Mouse (Mus musculus) hindbrain, postnatal 0 days (tissue): ENCODE data around the gene Crp. TPM values are rescaled to one million over a fixed set of nuclear protein-coding genes. Genes with fewer than 3 reads are reported as not detected.

Experiments used
- ATAC-seq: fragments of 200-750 bp; cut with Nextera tagmentation; 2 replicates; pipeline ENCODE4 v1.8.0; 2017; ENCODE audit warnings: mild to moderate bottlenecking, moderate TSS enrichment, moderate library complexity
- DNase-seq: peaks from one replicate; pipeline ENCODE4 v3.0.0-alpha.2; 2015; ENCODE audit warnings: low spot score
- H3K27ac ChIP-seq: fragments of 300-500 bp; sonication (generic); 2 replicates; pipeline ENCODE4 v1.5.1; 2014; ENCODE audit warnings: mild to moderate bottlenecking
- H3K27me3 ChIP-seq: fragments of 300-500 bp; sonication (generic); 2 replicates; pipeline ENCODE4 v1.6.1; 2014; ENCODE audit warnings: low read length, mixed read lengths; ENCODE audit not compliant: insufficient read depth
- H3K36me3 ChIP-seq: fragments of 300-500 bp; sonication (generic); 2 replicates; pipeline ENCODE4 v1.6.1; 2014; ENCODE audit warnings: low read length, mixed read lengths; ENCODE audit not compliant: insufficient read depth
- H3K4me1 ChIP-seq: fragments of 300-500 bp; sonication (generic); 2 replicates; pipeline ENCODE4 v1.6.1; 2014; ENCODE audit warnings: antibody characterized with exemption, low read length, mixed read lengths; ENCODE audit not compliant: insufficient read depth
- H3K4me2 ChIP-seq: fragments of 300-500 bp; sonication (generic); 2 replicates; pipeline ENCODE4 v1.6.1; 2014; ENCODE audit warnings: low read depth, mild to moderate bottlenecking, low read length, moderate library complexity, mixed read lengths
- H3K4me3 ChIP-seq: fragments of 300-500 bp; sonication (generic); 2 replicates; pipeline ENCODE4 v1.5.1; 2014; ENCODE audit warnings: low read length
- H3K9ac ChIP-seq: fragments of 300-500 bp; sonication (generic); replicated peaks from 2 replicates; pipeline ENCODE4 v1.6.1; 2014; ENCODE audit warnings: mild to moderate bottlenecking, low read length, moderate library complexity, mixed read lengths
- H3K9me3 ChIP-seq: fragments of 300-500 bp; sonication (generic); 2 replicates; pipeline ENCODE4 v1.6.1; 2016; ENCODE audit warnings: low read length, mixed read lengths
- CTCF ChIP-seq: IDR thresholded peaks from 2 replicates; pipeline ENCODE4 v1.5.1; 2016; ENCODE audit warnings: antibody characterized with exemption, control low read depth, low read depth
- WGBS: fragments of 180-500 bp; shearing (Covaris S2); extraction: QIAGEN DNeasy Blood & Tissue Kit; methylation state at CpG from one replicate; pipeline ENCODE4 v1.1.7; 2014; 5-methylcytosine and 5-hydroxymethylcytosine counted together
- polyA plus RNA-seq: library from polyadenylated mRNA; unstranded; fragments of >200 nt; fragmentation: Nextera tagmentation; extraction: Ambion mirVana; gene quantifications from 2 replicates; pipeline ENCODE4 v1.2.1, GENCODE M21; 2015
- total RNA-seq: library from RNA; depleted of rRNA; stranded (reverse); fragments of >200 nt; gene quantifications from 2 replicates; pipeline ENCODE4 v1.2.3, GENCODE M21; 2014; rRNA removed

The Crp gene
- total RNA-seq (not detected in 2 replicates), polyA plus RNA-seq (0.10 and 0.14 TPM in 2 replicates)

DNA sequence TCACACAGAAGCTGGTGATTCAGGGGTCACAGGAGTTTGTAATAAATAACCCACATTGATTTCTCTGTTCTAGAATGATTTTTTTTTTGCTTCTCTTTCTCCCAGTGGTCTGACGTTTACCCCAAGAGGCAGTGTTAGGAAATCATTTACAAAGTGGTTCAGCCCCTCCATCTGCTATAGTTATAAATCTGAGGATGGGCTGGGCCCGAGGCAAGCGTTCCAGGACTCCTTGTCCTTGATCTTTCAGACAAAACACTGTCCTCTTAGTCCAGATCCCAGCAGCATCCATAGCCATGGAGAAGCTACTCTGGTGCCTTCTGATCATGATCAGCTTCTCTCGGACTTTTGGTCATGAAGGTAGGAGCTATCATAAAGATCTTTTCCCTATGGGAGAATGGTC lies at the start of gene Crp:
TSS of gene Crp (plus strand) at position 212 of the 400 bp plus-strand sequence.
- H3K27me3 ChIP-seq, result no peaks in the 10 kb centered on the region
- no peak within 1 kb of the TSS for H3K4me2 ChIP-seq
- H3K4me3 ChIP-seq, result no peak within 1 kb of the TSS
- TF ChIP-seq CTCF, result no peak
- H3K36me3 ChIP-seq, result no peaks in the 10 kb centered on the region
- H3K4me1 ChIP-seq, result no peaks in the 10 kb centered on the region
- 72% methylated on average over 4 of the region's 4 CpGs for WGBS
- no peak within 1 kb of the TSS for H3K27ac ChIP-seq
- ATAC-seq, result no peak
- H3K9ac ChIP-seq, result no peak within 1 kb of the TSS
- no peaks in the 10 kb centered on the region for H3K9me3 ChIP-seq
- DNase-seq, result no peak

DNA sequence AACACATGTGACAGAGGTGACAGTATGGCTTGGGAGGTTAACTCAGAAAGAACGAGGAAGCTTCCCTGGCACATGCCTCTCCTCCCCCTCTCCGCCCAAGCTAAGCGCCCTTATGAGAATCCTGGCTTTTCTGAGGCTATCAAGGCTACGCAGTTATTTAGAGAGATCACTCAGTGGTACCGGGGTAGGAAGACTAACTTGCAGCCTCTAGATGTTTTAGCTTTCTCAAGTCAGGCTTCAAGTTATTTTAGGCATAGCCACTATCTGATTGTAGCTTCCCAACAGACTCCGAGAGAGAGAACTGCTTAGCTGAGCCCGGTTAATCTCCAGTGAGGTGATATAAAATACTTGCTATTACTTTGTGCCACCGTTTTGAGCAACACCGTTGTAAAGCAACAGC lies 48.5 kb upstream of the Crp start:
- Histone ChIP-seq H3K27ac (no peak overlapping the region), H3K27me3 (no peaks in the 10 kb centered on the region), H3K4me1 (no peaks in the 10 kb centered on the region), H3K36me3 (no peaks in the 10 kb centered on the region), H3K4me3 (no peak overlapping the region), H3K9ac (no peak overlapping the region), H3K4me2 (no peak overlapping the region), H3K9me3 (no peaks in the 10 kb centered on the region)
- WGBS, result 86% methylated on average over 9 of the region's 9 CpGs
- ATAC-seq, result no peak
- no peak for TF ChIP-seq CTCF
- DNase-seq, result no peak

DNA sequence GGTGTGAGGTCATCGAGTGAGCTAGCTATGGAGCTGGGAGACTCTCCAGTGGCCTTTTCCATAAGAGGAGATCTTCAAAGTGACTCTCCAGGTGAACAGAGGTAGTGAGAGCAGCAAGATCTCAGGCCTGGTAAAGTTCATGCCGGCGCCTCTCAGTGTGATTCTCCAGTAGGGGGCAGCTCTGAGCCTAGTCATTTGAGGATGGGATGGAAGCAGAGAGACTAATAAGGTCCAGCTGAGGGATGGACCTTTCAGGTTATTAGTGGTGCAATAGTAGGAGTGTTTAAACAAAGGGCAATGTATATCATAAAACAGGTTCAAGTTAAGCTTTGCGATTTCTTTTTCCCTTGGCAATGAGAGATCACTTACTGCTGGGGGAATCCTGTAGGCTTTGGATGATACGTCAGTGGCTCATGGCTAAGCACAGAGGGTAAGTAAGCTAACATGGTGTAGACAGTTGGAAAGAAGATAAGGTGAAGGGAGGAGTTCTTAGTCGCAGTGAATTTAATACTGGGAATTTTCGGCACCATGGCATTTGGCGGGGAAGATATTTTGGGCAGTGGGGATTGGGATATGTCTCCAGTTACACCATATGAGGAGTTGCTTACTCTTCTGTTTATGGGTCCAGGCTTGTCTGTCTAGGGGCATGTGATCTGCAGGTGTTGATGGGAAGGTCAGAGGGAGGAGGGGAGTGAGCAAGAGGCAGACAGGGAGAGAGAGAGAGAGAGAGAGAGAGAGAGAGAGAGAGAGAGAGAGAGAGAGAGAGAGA lies 47.2 kb upstream of the Crp start:
- H3K27ac ChIP-seq, result no peak overlapping the region
- H3K36me3 ChIP-seq, result no peaks in the 10 kb centered on the region
- 61% methylated on average over 8 of the region's 8 CpGs for WGBS
- H3K9ac ChIP-seq, result no peak overlapping the region
- no peak for ATAC-seq
- peak; percentile 34 for DNase-seq
- no peaks in the 10 kb centered on the region for H3K9me3 ChIP-seq
- peak; percentile 54 for TF ChIP-seq CTCF
- no peak overlapping the region for H3K4me2 ChIP-seq
- H3K27me3 ChIP-seq, result no peaks in the 10 kb centered on the region
- H3K4me3 ChIP-seq, result no peak overlapping the region
- no peaks in the 10 kb centered on the region for H3K4me1 ChIP-seq

DNA sequence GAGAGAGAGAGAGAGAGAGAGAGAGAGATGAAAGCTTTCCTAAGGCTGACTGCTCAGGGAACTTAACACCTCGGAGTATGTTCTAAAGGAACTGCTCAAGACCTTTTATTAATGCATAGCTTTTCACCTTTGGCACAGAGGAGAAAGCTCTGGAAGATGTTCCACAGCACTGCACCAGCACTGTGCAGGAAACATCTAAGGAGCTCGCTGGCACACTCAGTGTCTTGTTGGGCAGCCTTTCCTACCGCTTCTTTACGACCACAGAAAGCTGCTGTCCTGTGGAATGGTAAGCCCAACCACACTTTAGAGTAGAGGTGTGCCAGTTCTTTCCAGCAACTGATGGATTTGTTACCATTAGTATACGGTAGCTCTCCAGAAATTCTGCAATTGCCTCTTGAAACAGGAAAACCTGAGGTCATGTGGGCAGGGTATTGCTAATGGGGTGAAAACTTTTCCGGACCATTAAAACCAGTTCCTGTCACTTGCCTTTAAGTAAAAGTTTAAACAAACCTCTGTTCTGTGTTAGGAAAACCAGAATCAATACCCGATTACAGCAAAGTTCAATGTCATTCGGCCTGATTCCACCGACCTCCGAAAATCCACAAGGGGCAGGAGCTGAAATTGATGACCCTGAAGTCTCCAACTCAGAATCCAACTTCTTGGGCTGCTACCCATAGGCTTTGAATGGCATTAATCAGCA lies 46.4 kb upstream of the Crp start:
- Histone ChIP-seq H3K4me1 (no peaks in the 10 kb centered on the region), H3K9me3 (no peaks in the 10 kb centered on the region), H3K9ac (no peak overlapping the region), H3K27ac (no peak overlapping the region), H3K4me2 (no peak overlapping the region), H3K27me3 (no peaks in the 10 kb centered on the region), H3K36me3 (no peaks in the 10 kb centered on the region), H3K4me3 (no peak overlapping the region)
- no peak for ATAC-seq
- TF ChIP-seq CTCF, result no peak
- 90% methylated on average over 10 of the region's 10 CpGs for WGBS
- no peak for DNase-seq

DNA sequence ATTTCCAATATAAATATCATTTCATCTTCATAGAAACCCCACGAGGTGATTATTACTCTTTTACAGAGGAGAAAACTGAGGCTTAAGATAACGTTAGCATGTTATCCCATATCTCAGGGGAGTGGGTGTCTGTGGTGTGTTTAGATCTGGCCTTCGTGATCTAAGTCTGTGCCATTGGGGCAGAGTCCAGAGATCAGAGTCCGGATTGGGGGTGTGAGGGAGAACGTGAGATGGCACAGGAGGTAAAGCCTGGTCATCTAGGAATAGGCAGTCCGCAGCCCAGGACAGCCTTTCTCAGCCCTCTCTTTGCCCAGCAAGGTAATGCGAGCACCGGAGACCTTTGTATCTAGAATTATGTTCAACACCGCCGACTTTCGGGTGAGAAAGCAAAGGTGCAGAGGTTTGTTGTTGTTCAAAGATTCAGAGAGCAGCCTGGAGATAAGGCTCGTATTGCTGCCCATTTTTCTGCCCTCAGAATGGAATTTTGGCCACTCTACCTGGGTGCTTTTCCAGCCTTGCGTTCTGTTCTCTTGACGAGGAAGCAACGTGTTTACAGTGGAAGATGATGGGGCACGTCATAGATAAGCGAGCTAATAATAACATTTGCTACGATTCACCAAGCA lies 45.7 kb upstream of the Crp start:
- Histone ChIP-seq H3K9ac (no peak overlapping the region), H3K27me3 (no peaks in the 10 kb centered on the region), H3K4me2 (no peak overlapping the region), H3K36me3 (no peaks in the 10 kb centered on the region), H3K4me3 (no peak overlapping the region), H3K9me3 (no peaks in the 10 kb centered on the region), H3K27ac (no peak overlapping the region), H3K4me1 (no peaks in the 10 kb centered on the region)
- TF ChIP-seq CTCF, result no peak
- ATAC-seq (no peak), DNase-seq (no peak)
- WGBS, result 85% methylated on average over 18 of the region's 18 CpGs

DNA sequence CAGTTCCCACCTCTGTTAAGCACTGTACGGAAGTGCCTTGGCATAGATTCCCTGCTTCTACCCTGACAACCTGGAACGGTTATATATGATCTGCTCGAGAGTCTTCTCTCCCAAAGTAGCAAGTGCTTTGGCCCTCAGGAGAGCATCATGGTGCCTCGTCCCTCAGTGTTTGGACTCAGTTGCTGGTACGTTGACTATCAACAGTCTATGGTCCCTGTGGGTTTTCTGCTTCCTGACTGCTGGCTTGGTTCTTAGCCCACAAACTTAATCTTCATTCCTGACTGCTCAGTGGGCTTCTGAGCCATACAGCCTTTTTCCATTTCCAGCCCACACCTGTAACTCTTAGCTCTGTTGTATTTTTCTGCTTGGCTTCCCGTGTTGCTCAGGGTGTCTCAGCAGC lies 44.0 kb upstream of the Crp start:
- H3K36me3 ChIP-seq, result no peaks in the 10 kb centered on the region
- no peaks in the 10 kb centered on the region for H3K4me1 ChIP-seq
- no peak overlapping the region for H3K27ac ChIP-seq
- no peak for TF ChIP-seq CTCF
- H3K9ac ChIP-seq, result no peak overlapping the region
- DNase-seq (no peak), ATAC-seq (no peak)
- no peak overlapping the region for H3K4me2 ChIP-seq
- no peaks in the 10 kb centered on the region for H3K9me3 ChIP-seq
- no peak overlapping the region for H3K4me3 ChIP-seq
- 74% methylated on average over 6 of the region's 6 CpGs for WGBS
- no peaks in the 10 kb centered on the region for H3K27me3 ChIP-seq
